Mouse (Mus musculus) E14TG2a.4 (cell line): ENCODE results near the gene Fbxo2.
A peak's percentile ranks its signal among the peaks of the same experiment; 100 is the strongest.

Experiments used
- CTCF ChIP-seq: conservative IDR thresholded peaks from 2 replicates; pipeline ENCODE4 v1.5.1; 2014; ENCODE audit warnings: low read length
- NANOG ChIP-seq: IDR thresholded peaks from 2 replicates; pipeline ENCODE4 v1.6.1; 2014; ENCODE audit warnings: borderline replicate concordance, low read length, mixed read lengths
- POU5F1 ChIP-seq: IDR thresholded peaks from 2 replicates; pipeline ENCODE4 v1.6.1; 2014; ENCODE audit warnings: low read length, borderline replicate concordance

DNA sequence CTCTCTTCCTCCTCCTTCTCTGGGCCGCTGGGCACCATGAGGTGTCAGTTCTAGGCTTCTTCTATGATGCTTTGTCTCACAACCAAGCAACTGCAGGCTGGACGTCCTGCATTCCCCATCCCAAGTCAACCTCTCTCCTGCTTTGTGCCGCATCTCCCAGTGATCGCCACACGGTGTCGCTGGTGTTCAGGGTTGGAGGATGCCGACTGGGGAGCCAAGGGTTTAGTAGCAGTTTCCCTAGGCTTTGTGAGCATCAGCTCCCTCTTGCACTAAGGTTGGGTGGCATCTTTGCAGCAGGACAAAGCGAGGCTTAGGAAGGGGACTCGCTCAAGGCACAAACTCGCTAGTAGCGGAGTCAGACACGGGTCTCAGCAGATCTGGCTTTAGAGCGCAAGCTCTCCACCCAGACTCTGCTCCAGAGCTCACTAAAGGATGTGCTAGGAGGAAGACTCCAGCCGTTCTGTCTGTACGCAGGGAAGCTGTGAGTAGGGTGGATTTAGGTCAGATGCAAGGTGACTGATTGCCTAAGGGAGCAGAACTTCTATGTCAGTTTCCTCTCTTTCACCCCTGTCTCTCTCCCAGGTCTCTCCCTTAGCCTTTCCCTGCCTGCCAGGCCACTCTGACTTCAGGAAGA, 45.5 kb upstream of the Fbxo2 start:
- TF ChIP-seq CTCF (peak; percentile 90), POU5F1 (no peak), NANOG (no peak)
